Mouse (Mus musculus) stomach, postnatal 0 days (tissue): ENCODE data around the gene Samd14.

ENCODE experiments used
- CTCF ChIP-seq: IDR thresholded peaks from 2 replicates; pipeline ENCODE4 v1.5.1; 2016; ENCODE audit warnings: antibody characterized with exemption, low read depth, mild to moderate bottlenecking, moderate library complexity
- EP300 ChIP-seq: optimal IDR thresholded peaks from 2 replicates; pipeline ENCODE3; 2016; ENCODE audit warnings: antibody characterized with exemption

DNA sequence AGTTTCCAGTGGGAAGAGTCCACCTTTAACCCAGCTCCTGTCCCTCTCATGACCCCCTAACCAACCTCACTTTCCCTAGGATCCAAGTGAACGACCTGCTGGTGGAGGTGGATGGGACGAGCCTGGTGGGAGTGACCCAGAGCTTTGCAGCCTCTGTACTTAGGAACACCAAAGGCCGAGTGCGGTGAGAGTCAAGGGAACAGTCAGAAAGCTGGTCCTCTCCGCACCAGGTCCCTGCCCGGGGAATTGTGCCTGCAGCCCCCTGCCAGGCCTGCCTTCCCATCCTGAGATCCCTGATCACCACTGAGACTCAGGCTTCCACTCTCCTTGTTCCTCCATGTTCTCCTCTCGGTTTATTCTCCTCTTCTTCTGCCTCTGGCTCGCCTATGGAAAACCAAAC, 9.6 kb upstream of the Samd14 start:
- no peak for TF ChIP-seq EP300
- no peak for TF ChIP-seq CTCF
